In genomic region chr2:168025174-168025573, GRCm38 (mm10) we compare ENCODE assay signal across 8 mouse cellular contexts. TPM values are rescaled to one million over a fixed set of nuclear protein-coding genes. Genes with fewer than 3 reads are reported as not detected.
DNase-seq lines count a peak whose midpoint lies in the region; ATAC-seq and TF ChIP-seq lines count a peak whose summit lies in the region.

No protein-coding gene starts in this region.

- no peak overlapping the region for H3K27ac ChIP-seq in heart, embryonic 11.5 days (ENCODE audit: low read depth, low read length)
- H3K27ac ChIP-seq in layer of hippocampus, adult 2 months: no peak overlapping the region

- no peak overlapping the region for H3K9ac ChIP-seq in heart, embryonic 11.5 days (ENCODE audit: low read depth, low read length)

- no peaks in the 10 kb centered on the region for H3K27me3 ChIP-seq in heart, embryonic 11.5 days (ENCODE audit: control insufficient read depth, insufficient read depth, low read length)

- no peak for TF ChIP-seq CTCF in layer of hippocampus, adult 2 months (conservative IDR thresholded peaks at IDR 0.05)

- no peaks in the 10 kb centered on the region for H3K9me3 ChIP-seq in heart, embryonic 11.5 days (replicated peaks; ENCODE audit: control insufficient read depth, low read length)

- H3K4me3 ChIP-seq in heart, embryonic 11.5 days (ENCODE audit: low read depth, low read length): no peak overlapping the region
- no peak overlapping the region for H3K4me3 ChIP-seq in layer of hippocampus, adult 2 months

- H3K4me2 ChIP-seq in heart, embryonic 11.5 days: no peak overlapping the region

- H3K4me1 ChIP-seq in heart, embryonic 11.5 days (ENCODE audit: control insufficient read depth, insufficient read depth, low read length): no peaks in the 10 kb centered on the region

- H3K36me3 ChIP-seq in heart, embryonic 11.5 days (ENCODE audit: control insufficient read depth, insufficient read depth, low read length): no peaks in the 10 kb centered on the region

- WGBS in heart, embryonic 11.5 days (ENCODE audit: insufficient replicate concordance): 63% methylated on average over 12 of the region's 12 CpGs

- ATAC-seq in heart, embryonic 11.5 days (replicated peaks; ENCODE audit: insufficient number of reproducible peaks, low FRiP score, low TSS enrichment): no peak
- ATAC-seq in erythroblast, adult 5-6 weeks (replicated peaks; ENCODE audit: low FRiP score, poor library complexity, severe bottlenecking): no peak

- peak; percentile 97 for DNase-seq in heart, adult 11 months
- peak; percentile 62 to 64 for DNase-seq in heart, adult 9 months (ENCODE audit: low spot score in 2 of 2)
- peak; percentile 61 to 68 for DNase-seq in layer of hippocampus, adult 2 months (ENCODE audit: low spot score in 2 of 2)
- DNase-seq in ovary, postnatal 14 days (ENCODE audit: low spot score): peak; percentile 53
- DNase-seq in B cell, adult 2 months: no peak
- DNase-seq in spleen, adult 12 weeks (ENCODE audit: low spot score): no peak

RNA-seq across cellular contexts. Expression of gene Ripor3, which starts 14.8 kb away (rescaled TPM):
- polyA plus RNA-seq in heart, embryonic 11.5 days (2014; fragmentation: Nextera tagmentation; extraction: Ambion mirVana): 0.97 and 2.1 TPM in 2 replicates
- under 1 TPM; 0.29 to 0.31 TPM for total RNA-seq in layer of hippocampus, adult 2 months (2021)
- total RNA-seq in erythroblast, adult 5-6 weeks (2015; ENCODE audit: low replicate concordance): not detected in 2 replicates
- total RNA-seq in erythroblast, adult 5-6 weeks (2017; ENCODE audit: low replicate concordance): not detected in 2 replicates

RNA-seq across cellular contexts. Expression of gene Pard6b, which starts 55.6 kb away (rescaled TPM):
- 8.9 and 11.8 TPM in 2 replicates for polyA plus RNA-seq in heart, embryonic 11.5 days (2014; fragmentation: Nextera tagmentation; extraction: Ambion mirVana)
- 1 to 10 TPM; 3.6 to 4.3 TPM for total RNA-seq in layer of hippocampus, adult 2 months (2021)
- total RNA-seq in erythroblast, adult 5-6 weeks (2015; ENCODE audit: low replicate concordance): not detected in 2 replicates
- total RNA-seq in erythroblast, adult 5-6 weeks (2017; ENCODE audit: low replicate concordance): not detected in 2 replicates

Comparison
In these comparisons a context has a peak if more than half of its experiments do, and no peak if none do; other contexts are left out.
1. DNase-seq: peak in heart, adult 11 months (single experiment), heart, adult 9 months (2 of 2), layer of hippocampus, adult 2 months (2 of 2) and ovary, postnatal 14 days (single experiment); none in B cell, adult 2 months (0 of 2) and spleen, adult 12 weeks (single experiment).
2. RNA of gene Pard6b, which starts 55.6 kb away (total RNA-seq): 3.6 to 4.3 TPM in layer of hippocampus, adult 2 months; not detected in erythroblast, adult 5-6 weeks; every median in the first group is over 4 times any median in the second.